Mouse (Mus musculus): ENCODE results near the gene Hectd4.
"Not testable (repeated sequence)": the region's sequence is repeated elsewhere in the genome, so short reads cannot be mapped to it uniquely, and the experiment has no call there.

The Hectd4 gene

GRCm38 (mm10) chr5:121206984-121207383 lies 13.0 kb upstream of the Hectd4 start:
- no peak for DNase-seq

DNA sequence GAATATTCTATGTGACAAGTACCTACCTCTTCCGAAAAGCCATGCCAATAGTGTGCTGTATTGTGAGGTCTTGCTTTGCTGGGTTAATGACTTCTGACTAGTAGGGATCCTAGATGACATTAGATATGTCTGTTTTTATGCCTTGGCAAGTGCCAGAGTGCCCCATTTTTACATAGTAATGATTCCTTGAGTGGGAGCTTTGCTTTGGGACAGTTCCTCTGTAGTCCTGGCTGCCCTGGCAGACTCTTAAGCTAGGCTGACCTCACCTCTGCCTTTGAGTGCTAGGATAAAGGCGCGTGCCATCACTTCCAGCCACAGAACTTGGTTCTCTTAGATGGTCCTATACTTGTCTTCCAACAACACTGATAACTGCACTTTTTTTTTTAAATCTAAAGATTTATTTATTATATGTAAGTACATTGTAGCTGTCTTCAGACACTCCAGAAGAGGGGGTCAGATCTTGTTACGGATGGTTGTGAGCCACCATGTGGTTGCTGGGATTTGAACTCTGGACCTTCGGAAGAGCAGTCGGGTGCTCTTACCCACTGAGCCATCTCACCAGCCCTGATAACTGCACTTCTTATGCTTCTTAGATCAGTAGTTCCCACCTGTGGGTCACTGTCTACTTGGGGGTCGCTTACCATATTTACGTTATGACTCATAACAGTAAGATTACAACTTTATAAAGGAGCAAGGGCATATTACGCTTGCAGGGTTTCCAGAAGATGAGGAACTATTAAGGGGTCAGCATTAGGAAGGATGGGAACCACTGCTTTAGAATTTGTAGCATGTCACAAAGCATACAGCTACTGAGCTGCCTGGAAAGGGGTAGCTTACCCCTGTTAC lies 10.0 kb upstream of the Hectd4 start:
- no peak for DNase-seq

DNA sequence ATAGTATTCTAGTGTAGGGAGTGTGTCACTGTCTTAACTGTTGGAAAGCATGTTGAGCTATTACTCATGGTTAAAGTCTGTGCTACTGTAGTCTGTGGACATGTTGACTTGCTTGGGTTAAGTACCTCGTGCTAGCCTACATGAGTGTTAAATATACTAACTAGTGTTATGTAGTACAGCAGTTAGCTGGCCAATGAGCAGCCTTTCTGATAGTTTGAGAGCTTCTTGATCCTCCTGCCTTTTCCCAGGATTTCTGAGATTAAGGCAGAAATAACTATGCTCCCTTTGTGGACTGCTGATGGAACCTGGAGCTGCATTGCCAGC lies 9.5 kb upstream of the Hectd4 start:
- DNase-seq: no peak

DNA sequence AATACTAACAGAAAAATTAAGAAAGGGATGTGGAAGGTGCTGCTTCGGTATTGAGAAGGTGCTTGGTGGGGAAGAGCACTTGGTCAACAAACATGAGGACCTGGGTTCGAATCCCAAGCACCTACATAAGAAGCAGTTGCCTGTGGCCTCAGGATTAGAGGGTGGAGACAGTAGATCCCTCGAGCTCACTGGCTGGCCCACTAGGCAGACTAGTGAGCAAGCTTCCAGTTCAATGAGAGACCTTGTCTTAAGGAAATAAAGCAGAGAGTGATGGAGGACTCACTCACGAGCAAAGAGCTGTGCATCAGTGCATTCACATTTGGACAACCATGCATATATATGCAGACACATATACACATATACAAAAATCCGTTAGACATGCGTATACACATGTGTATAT lies 7.9 kb upstream of the Hectd4 start:
- DNase-seq: no peak

- no peak for DNase-seq
Observed at GRCm38 (mm10) chr5:121214707-121215106, 5.3 kb upstream of the Hectd4 start.

- DNase-seq: no peak
Observed at GRCm38 (mm10) chr5:121215380-121216125, 4.5 kb upstream of the Hectd4 start.

GRCm38 (mm10) chr5:121216126-121216446 lies 3.9 kb upstream of the Hectd4 start:
- no peak for DNase-seq

GRCm38 (mm10) chr5:121216584-121217312 lies 3.3 kb upstream of the Hectd4 start:
- not testable (repeated sequence) for DNase-seq

DNA sequence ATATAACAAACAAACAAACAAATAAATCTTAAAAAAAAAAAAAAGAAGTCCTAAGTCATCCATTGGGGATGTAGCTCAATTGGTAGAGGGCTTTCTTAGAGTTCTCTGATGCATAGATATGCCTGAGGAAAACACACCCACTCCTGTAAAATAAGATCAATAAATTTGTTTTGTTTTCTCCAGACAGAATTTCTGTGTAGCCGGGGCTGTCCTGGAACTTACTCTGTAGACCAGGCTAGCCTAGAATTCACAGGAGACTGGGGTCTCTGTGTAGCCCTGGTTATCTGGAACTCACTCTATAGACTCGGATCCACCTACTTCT lies 2.7 kb upstream of the Hectd4 start:
- no peak for DNase-seq

DNA sequence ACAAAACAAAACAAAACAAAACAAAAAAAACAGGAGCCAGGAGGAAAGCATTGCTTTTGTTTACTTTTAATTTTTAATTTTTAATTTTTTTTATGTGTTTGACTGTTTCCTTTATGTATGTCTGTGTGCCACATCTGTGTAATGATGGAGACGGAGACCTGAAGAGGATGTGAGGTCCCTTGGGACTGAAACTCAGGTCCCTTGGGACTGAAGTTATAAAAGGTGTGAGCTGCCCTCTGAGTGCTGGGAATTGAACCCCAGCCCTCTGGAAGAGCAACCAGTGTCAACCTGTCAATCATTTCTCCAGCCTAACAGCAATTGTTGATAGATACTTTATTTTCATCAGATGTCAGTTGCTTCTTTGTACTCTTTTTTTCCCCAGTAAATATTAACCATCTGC lies 829 bp upstream of the Hectd4 start:
- DNase-seq: no peak

- DNase-seq: peak; percentile 91
Observed at GRCm38 (mm10) chr5:121220732-121221301, 798 bp downstream of the Hectd4 start.

DNA sequence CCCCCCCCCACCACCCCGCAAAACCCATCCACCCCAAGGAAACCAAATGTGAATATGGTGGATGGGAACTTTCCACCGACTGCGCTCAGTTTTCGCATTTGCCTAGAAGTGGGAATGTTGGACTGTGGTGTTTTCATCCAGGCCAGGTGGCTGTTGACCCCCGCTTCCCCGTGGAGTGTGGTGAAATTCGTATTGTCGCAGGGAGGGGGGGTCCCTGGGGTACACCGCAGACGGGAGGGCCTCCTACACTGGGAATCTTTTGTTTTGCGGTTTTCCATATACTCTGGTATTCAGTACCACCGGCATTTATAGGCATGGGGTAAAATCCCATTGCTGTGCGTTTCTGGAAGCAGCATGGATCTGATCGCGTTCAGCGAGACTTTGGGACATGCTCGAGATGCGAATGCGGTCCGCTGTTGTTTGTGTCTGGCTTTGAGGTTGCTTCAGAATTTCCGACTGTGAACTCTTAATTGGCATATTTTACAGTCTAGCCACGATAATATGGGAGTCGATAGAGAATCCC lies 1.4 kb downstream of the Hectd4 start:
- DNase-seq: no peak

- DNase-seq: not testable (repeated sequence)
Observed at GRCm38 (mm10) chr5:121224020-121224419, 4.0 kb downstream of the Hectd4 start.

- DNase-seq: no peak
Observed at GRCm38 (mm10) chr5:121224856-121225255, 4.8 kb downstream of the Hectd4 start.

- no peak for DNase-seq
Observed at GRCm38 (mm10) chr5:121225854-121226253, 5.8 kb downstream of the Hectd4 start.

GRCm38 (mm10) chr5:121226406-121226805 lies 6.4 kb downstream of the Hectd4 start:
- no peak for DNase-seq

- no peak for DNase-seq
Observed at GRCm38 (mm10) chr5:121226845-121227244, 6.8 kb downstream of the Hectd4 start.

DNA sequence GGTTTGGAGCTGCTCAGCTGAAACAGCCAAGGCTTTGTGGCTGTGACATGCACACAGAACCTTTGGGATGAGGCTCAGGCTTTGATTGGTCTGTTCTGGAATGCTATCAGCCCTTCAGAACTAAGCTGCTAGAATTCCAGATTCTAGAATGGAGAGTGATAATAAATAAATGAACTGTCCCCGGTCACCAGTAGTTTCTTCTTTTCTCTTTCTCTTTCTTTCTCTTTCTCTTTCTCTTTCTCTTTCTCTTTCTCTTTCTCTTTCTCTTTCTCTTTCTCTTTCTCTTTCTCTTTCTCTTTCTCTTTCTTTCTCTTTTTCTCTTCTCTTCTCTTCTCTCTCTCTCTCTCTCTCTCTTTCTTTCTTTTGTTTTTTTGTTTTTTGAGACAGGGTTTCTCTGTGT lies 7.3 kb downstream of the Hectd4 start:
- DNase-seq: not testable (repeated sequence)

DNA sequence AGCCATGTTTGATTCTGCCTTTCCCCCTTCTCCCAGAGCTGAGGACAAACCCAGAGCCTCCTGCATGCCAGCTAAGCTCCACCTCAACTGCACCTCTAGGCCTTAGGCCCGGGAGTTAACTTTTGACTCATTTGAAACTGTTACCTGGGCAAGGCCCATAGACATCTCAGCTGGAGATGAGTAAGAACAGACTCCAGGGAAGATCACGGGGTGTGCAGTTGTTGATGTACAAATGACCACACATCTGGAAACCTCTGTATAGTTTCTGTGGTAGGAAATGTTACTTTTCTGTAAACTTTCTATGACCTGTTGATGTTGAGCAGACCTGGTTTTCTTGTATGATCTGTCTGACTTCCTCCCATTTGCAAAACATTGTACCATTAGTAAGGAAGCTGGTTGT lies 9.2 kb downstream of the Hectd4 start:
- no peak for DNase-seq

- DNase-seq: no peak
Observed at GRCm38 (mm10) chr5:121230811-121231210, 10.8 kb downstream of the Hectd4 start.

GRCm38 (mm10) chr5:121232789-121233188 lies 12.8 kb downstream of the Hectd4 start:
- DNase-seq: no peak

GRCm38 (mm10) chr5:121233726-121234125 lies 13.7 kb downstream of the Hectd4 start:
- no peak for DNase-seq

- DNase-seq: peak; percentile 92
Observed at GRCm38 (mm10) chr5:121236171-121236570, 16.2 kb downstream of the Hectd4 start.
